Mouse (Mus musculus) olfactory bulb, adult 2 months (tissue): Measurements from ENCODE around the gene Ino80d.

Experiments
- CTCF ChIP-seq: fragments of 200-500 bp; IDR thresholded peaks from 2 replicates; pipeline ENCODE4 v1.5.1; 2012; ENCODE audit warnings: low read depth, mild to moderate bottlenecking, low read length, moderate library complexity; ENCODE audit not compliant: insufficient read depth
- POLR2A ChIP-seq: fragments of 200-500 bp; IDR thresholded peaks from 2 replicates; pipeline ENCODE4 v1.6.1; 2012; ENCODE audit warnings: mild to moderate bottlenecking, low read depth, low read length, moderate library complexity; ENCODE audit not compliant: insufficient read depth

DNA sequence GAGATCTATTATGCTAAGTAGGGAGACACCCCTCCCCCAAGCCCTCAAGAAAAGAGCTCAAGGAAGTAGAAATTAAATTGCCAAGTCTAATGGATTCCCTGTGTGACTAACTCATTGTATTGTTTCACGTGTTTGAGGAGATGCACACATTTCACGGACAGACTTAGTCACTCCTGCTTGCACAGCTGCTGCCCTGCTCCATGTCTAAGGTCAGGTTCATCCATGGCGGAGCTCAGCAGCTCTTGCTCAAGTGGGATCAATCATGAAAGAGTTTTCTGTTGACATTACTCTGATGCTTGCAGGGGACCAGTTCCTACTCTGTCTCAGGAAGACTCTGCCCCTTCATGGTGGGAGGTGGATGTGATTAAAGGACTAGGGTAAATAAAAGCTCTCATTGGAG is 137.7 kb downstream of the Ino80d start:
- TF ChIP-seq CTCF (no peak), POLR2A (no peak)
